Mouse (Mus musculus) heart, postnatal 0 days (tissue): Measurements from ENCODE around the gene Eno2.
"Not testable (repeated sequence)": the region's sequence is repeated elsewhere in the genome, so short reads cannot be mapped to it uniquely, and the experiment has no call there.

Experiments
- CTCF ChIP-seq: IDR thresholded peaks from 2 replicates; pipeline ENCODE4 v1.5.1; 2016; ENCODE audit warnings: antibody characterized with exemption, control low read depth, low read depth
- EP300 ChIP-seq: IDR thresholded peaks from 2 replicates; pipeline ENCODE4 v1.6.1; 2016; ENCODE audit warnings: antibody characterized with exemption, low read depth

DNA sequence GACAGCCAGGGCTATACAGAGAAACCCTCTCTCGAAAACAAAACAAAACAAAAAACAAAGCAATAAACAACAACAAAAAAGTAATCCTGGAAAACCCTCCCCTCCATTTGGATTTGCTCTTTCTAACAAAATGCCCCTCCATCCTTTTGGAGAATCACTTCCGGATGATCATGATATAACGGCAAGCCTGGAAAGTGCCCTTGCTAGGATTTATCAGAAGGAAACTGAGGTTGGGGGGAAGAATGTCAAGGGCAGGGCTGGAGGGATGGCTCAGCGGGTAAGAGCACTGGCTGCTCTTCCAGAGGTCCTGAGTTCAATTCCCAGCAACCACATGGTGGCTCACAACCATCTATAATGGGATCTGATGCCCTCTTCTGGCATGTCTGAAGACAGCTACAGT, 34.2 kb upstream of the Eno2 start:
- TF ChIP-seq CTCF, EP300: not testable (repeated sequence)
